Mouse (Mus musculus) spleen, adult 2 months (tissue): ENCODE measurements around the gene Fam155a. TPM values are rescaled to one million over a fixed set of nuclear protein-coding genes. Genes with fewer than 3 reads are reported as not detected.

Experiments used
- DNase-seq, 2 experiments: peaks; one replicate each; pipeline versions ENCODE4 v3.0.0 to v3.0.0-alpha.2; 2012 to 2021; ENCODE audit warnings: low spot score in 2 of 2, low read depth in 1 of 2
- H3K27ac ChIP-seq: fragments of 200-500 bp; 2 replicates; pipeline ENCODE4 v1.5.1; 2012; ENCODE audit warnings: low read length, inconsistent platforms; ENCODE audit not compliant: insufficient read depth
- H3K27me3 ChIP-seq: fragments of 200-500 bp; 2 replicates; pipeline ENCODE4 v1.6.1; 2012; ENCODE audit warnings: mild to moderate bottlenecking, moderate library complexity, low read length, inconsistent platforms; ENCODE audit not compliant: control insufficient read depth, insufficient read depth
- H3K36me3 ChIP-seq: fragments of 200-500 bp; 2 replicates; pipeline ENCODE4 v1.6.1; 2012; ENCODE audit warnings: mild to moderate bottlenecking, low read length, inconsistent platforms; ENCODE audit not compliant: control insufficient read depth, insufficient read depth
- H3K4me1 ChIP-seq: fragments of 200-500 bp; 2 replicates; pipeline ENCODE4 v1.6.1; 2011; ENCODE audit warnings: inconsistent platforms; ENCODE audit not compliant: control insufficient read depth, insufficient read depth, insufficient read length
- H3K4me3 ChIP-seq: fragments of 200-500 bp; 2 replicates; pipeline ENCODE4 v1.5.1; 2011; ENCODE audit warnings: mild to moderate bottlenecking, inconsistent platforms; ENCODE audit not compliant: insufficient read depth, insufficient read length; ENCODE audit errors: extremely low read depth
- CTCF ChIP-seq: fragments of 200-500 bp; IDR thresholded peaks from 2 replicates; pipeline ENCODE4 v1.5.1; 2011; ENCODE audit warnings: mild to moderate bottlenecking, inconsistent platforms; ENCODE audit not compliant: insufficient read depth, insufficient read length, insufficient replicate concordance; ENCODE audit errors: extremely low read depth
- POLR2A ChIP-seq: fragments of 200-500 bp; IDR thresholded peaks from 2 replicates; pipeline ENCODE4 v1.6.1; 2011; ENCODE audit warnings: low read depth, low read length, inconsistent platforms
- WGBS: fragments of 180-500 bp; shearing (Covaris S2); methylation state at CpG from one replicate; pipeline ENCODE4 v1.1.7; 2018; 5-methylcytosine and 5-hydroxymethylcytosine counted together
- polyA plus RNA-seq: library from polyadenylated mRNA; depleted of rRNA; stranded (reverse); fragments of >200 nt; gene quantifications from 2 replicates; pipeline ENCODE4 v1.2.3, GENCODE M21; 2012; rRNA removed

The Fam155a gene
- polyA plus RNA-seq, 1 experiment, result not detected

GRCm38 (mm10) chr8:9174865-9175565, 595.9 kb downstream of the Fam155a start:
- no peak for DNase-seq
- no peaks in the 10 kb centered on the region for H3K27me3 ChIP-seq
- TF ChIP-seq CTCF (no peak), POLR2A (no peak)
- H3K4me1 ChIP-seq, result no peaks in the 10 kb centered on the region
- 29% methylated on average over 9 of the region's 9 CpGs for WGBS
- no peak overlapping the region for H3K4me3 ChIP-seq
- H3K36me3 ChIP-seq, result no peaks in the 10 kb centered on the region
- H3K27ac ChIP-seq, result no peak overlapping the region

DNA sequence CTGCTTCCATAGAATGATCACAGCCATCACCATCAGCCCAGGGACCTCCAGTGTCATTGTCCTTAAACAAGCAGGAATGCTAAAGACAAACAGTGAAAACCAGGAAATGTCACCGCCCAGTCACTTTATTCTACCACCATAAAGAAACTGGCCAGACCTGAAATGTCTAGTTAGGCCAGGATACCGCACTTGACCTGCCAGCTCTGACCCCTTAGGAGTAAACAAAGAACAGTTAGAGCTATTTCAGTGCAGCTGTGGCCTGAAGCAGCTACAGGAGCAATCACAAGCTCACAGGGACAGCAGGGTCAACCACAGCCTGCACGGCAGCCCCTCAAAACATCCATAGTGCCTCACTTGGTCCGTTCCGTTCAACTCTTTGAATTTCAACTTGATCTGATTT, 599.1 kb downstream of the Fam155a start:
- no peak for TF ChIP-seq CTCF
- no peak for TF ChIP-seq POLR2A
- Histone ChIP-seq H3K4me3 (no peak overlapping the region), H3K36me3 (no peaks in the 10 kb centered on the region), H3K27ac (no peak overlapping the region), H3K27me3 (no peaks in the 10 kb centered on the region), H3K4me1 (no peaks in the 10 kb centered on the region)
- 91% methylated on average over 5 of the region's 5 CpGs for WGBS
- no peak for DNase-seq

DNA sequence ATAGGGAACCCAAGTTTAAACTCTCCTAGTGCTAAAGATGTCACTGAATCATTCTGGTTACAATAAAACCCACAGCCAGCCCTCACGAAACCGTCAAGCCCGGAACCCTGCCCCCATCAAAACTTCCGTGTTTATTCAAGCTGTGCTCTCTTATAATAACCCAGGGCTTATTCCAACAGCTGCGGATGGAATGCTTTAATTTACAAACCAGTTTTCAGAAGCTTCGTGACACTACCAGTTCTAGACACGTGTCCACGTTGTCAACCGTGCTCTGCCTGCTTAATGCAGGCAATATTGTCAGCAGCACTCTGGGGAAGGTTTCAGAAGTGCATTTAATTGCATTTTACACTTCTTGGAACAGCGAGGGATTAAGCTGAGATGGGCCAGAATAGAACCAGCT, 603.0 kb downstream of the Fam155a start:
- H3K4me1 ChIP-seq, result no peaks in the 10 kb centered on the region
- no peak overlapping the region for H3K4me3 ChIP-seq
- DNase-seq, result no peak
- 82% methylated on average over 10 of the region's 10 CpGs for WGBS
- no peaks in the 10 kb centered on the region for H3K27me3 ChIP-seq
- H3K27ac ChIP-seq, result no peak overlapping the region
- no peak for TF ChIP-seq POLR2A
- no peak for TF ChIP-seq CTCF
- H3K36me3 ChIP-seq, result no peaks in the 10 kb centered on the region

- H3K27me3 ChIP-seq, result no peaks in the 10 kb centered on the region
- H3K36me3 ChIP-seq, result no peaks in the 10 kb centered on the region
- 85% methylated on average over 4 of the region's 4 CpGs for WGBS
- H3K4me1 ChIP-seq, result no peaks in the 10 kb centered on the region
- TF ChIP-seq CTCF (no peak), POLR2A (no peak)
- no peak for DNase-seq
- no peak overlapping the region for H3K27ac ChIP-seq
- H3K4me3 ChIP-seq, result no peak overlapping the region
Observed at GRCm38 (mm10) chr8:9161606-9162005, 609.4 kb downstream of the Fam155a start.

DNA sequence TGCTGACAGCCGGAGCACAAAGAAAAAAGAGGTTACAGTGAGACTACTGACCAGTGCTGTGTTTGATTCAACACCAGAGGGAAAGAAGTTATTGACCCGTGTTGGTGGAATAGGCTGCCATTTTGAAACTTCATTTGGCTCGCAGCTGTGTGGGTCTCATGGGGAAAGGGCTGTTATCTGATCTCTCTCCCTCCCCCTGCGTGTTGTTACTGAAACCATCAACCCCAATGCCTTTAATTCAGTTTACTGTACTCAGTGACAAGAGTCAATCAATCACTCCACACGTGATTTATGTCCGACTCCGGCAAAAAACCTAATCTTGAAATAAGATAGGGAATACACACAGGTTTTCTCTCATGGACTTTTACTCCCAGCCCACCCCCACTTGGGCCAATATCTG, 611.6 kb downstream of the Fam155a start:
- Histone ChIP-seq H3K36me3 (no peaks in the 10 kb centered on the region), H3K4me3 (no peak overlapping the region), H3K27ac (no peak overlapping the region), H3K4me1 (no peaks in the 10 kb centered on the region), H3K27me3 (no peaks in the 10 kb centered on the region)
- TF ChIP-seq CTCF (no peak), POLR2A (no peak)
- DNase-seq, result no peak
- WGBS, result 90% methylated on average over 7 of the region's 7 CpGs

DNA sequence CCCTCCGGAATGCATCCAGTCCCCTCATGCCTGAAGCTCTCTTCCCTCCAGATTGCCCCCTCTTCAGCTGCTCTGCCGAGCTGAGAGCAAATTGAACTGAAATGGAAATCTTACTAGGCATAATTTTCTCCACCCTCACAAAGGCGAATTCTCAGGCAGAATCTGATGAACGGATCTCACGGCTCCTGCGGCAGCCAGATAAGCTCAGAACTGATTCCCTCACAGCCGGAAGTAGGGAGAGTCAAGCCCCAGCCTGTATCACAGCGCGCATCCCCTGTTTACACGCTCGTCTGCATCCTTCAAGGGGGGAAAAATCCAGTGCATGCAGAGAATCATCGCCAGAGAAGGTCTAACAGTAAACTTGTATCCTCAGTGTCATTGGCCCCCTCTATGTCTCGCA, 612.3 kb downstream of the Fam155a start:
- no peak for TF ChIP-seq CTCF
- TF ChIP-seq POLR2A, result no peak
- no peaks in the 10 kb centered on the region for H3K36me3 ChIP-seq
- WGBS, result 93% methylated on average over 13 of the region's 13 CpGs
- no peak overlapping the region for H3K4me3 ChIP-seq
- H3K4me1 ChIP-seq, result no peaks in the 10 kb centered on the region
- no peaks in the 10 kb centered on the region for H3K27me3 ChIP-seq
- no peak overlapping the region for H3K27ac ChIP-seq
- DNase-seq, result no peak

DNA sequence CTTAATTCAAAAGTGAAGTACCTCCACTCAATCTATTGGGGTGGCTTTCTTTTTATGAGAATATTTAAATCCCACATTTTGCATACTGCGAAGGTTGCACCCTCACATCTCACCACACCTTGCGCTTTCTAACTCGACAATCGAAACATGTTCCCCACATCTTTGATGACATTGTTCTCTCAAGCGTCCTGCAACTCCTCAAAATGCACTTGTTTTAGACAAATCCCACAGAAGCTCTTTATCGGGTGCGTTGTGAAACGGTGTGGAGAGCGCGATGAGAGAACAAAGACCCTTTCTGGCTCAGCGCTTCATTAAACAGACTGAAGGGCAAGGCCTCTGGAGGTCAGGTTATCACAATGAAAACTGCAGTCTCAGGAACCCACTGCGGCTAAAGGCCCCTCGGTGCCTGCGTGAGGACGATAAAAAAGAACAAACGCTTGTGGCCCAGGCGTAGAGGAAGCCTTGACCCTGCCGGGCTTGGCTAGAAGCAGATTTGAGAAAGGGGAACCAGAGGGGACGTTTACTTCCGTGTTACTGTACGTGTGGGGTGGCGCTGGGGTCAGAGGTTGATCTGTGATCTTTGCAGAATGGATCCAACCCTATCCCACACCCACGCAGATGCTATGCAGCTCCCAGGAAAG, 613.7 kb downstream of the Fam155a start:
- no peak for DNase-seq
- Histone ChIP-seq H3K4me3 (no peak overlapping the region), H3K36me3 (no peaks in the 10 kb centered on the region), H3K27ac (no peak overlapping the region), H3K4me1 (no peaks in the 10 kb centered on the region), H3K27me3 (no peaks in the 10 kb centered on the region)
- TF ChIP-seq POLR2A (no peak), CTCF (no peak)
- WGBS, result 33% methylated on average over 23 of the region's 23 CpGs

Other genes starting within 250 kb of the Fam155a start
- gene Gm10217, start 93.1 kb upstream of the Fam155a start, polyA plus RNA-seq, result not detected in 2 replicates
- 1.1 and 1.3 TPM in 2 replicates for gene Lig4, start 206.5 kb upstream of the Fam155a start, polyA plus RNA-seq
- 2.9 and 3.0 TPM in 2 replicates for gene Abhd13, start 206.5 kb upstream of the Fam155a start, polyA plus RNA-seq
- gene Tnfsf13b, start 235.3 kb upstream of the Fam155a start, polyA plus RNA-seq, result 6.6 and 11.3 TPM in 2 replicates